Mouse (Mus musculus) neutrophil, adult 5-6 weeks (primary cell): ENCODE data around the gene Zbtb4. TPM values are rescaled to one million over a fixed set of nuclear protein-coding genes. Genes with fewer than 3 reads are reported as not detected.
A peak's percentile ranks its signal among the peaks of the same experiment; 100 is the strongest.
"Not testable (repeated sequence)": the region's sequence is repeated elsewhere in the genome, so short reads cannot be mapped to it uniquely, and the experiment has no call there.

Experiments used
- ATAC-seq: fragments of 151-379, 151-347 bp; 2 replicates; pipeline ENCODE4 v1.8.0; 2017; ENCODE audit warnings: mild to moderate bottlenecking, moderate TSS enrichment; ENCODE audit not compliant: insufficient number of reproducible peaks, poor library complexity, low FRiP score, severe bottlenecking; ENCODE audit errors: extremely low read depth
- total RNA-seq: library from RNA; stranded (forward); fragments of 200-1000 nt; gene quantifications from 2 replicates; pipeline ENCODE4 v1.2.3, GENCODE M21; 2017

The Zbtb4 gene
- total RNA-seq, result 22.0 and 27.8 TPM in 2 replicates

DNA sequence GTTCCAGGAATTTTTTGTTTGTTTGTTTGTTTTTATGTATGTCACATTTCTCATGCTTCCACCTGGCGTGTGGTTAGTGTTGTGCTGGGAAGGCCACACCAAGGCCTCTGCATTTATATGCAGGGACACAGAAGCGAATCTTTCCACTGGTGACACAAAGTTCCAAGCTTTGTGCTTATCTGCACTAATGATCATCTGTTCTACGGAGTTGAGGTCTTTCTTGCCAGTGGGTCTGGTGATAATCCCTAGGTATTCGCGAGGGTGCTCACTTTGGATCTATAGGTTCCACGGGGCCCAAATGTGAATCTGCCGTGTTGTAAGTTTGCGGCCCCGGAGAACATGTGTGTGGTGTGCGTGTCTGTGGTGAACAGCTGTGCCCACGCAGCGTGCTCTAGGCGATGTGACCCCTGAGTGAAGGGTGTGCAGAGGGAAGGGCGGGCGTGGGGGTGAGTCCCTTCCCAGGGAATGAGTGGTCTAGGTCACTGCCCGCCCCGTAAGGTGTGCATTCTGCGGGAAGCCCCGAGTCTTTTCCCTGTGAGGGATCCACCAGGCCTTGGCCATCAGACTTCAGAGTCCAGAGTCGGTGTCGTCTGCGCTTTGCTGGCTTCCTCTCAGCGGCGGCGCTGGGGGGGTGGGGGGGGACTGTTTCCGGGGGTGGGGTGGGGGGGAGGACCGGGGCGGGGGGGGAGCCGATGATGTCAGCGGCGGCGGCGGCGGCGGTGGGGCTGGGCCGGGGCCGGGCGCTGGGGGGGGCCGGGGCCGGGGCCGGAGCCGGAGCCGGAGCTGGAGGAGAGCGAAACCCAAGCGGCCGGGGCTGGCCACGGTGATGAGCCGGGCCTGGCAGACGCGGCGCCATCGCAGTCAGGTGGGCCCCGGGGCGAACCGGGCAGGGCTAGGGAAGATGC lies at the start of gene Zbtb4:
TSS of gene Zbtb4 (plus strand) at position 692 of the 905 bp plus-strand sequence.
- ATAC-seq, result peak; percentile 36

DNA sequence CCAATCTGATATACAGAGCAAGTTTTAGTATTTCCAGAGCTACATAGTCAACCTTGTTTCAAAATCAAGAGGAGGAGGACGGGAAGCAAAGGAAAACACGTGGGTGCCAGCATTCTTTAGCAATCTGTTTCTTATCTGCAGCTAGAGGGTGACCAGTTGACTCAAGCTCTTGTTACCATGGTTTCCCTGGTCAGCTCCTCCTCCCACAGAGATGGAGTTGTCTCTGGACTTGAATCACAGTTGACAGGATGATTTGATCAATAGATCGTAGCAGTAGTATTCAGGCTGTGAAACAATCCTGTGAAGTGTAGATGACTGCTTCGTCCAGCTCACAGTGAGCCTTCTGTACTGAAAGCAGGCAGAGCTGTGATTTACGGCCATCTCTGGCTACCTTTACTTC lies 49.8 kb upstream of the Zbtb4 start:
- no peak for ATAC-seq

DNA sequence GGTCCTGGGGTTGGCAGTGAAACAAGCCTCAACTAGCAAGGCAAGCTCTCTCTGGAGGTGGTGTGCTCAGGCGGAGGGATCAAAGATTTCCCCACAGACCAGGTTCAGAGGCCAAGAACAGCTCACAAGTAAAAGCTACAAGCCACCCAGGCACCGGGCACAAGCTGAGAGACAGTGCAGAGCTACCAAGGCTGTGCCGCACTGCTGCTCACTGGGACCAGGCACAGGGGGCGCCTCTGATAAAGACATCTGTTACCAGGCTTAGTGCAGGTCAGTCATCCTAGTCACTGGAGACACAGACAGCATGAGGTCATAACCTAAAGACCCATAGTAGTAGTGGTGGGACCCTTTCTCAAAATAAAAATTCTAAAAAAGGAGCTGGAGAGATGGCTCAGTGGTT lies 48.8 kb upstream of the Zbtb4 start:
- no peak for ATAC-seq

DNA sequence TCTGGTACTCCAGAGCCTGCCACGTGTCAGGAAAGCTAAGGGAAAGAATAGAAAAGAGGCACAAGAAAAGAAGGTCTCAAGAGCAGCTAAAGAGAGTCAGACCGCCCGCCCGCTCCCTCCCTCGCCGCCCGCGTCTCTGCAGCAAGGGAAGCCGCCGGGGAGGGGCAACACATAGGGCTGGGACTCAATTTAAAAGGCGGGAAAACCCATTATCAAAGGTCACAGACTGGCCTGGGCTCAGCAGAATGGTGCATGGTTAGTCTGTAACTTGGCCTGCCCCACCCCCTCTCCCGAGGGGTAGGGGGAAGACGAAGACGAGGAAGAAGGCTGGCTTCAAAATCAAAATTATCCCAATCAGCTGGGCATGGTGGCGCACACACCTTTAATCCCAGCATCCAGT lies 47.1 kb upstream of the Zbtb4 start:
- ATAC-seq, result no peak

DNA sequence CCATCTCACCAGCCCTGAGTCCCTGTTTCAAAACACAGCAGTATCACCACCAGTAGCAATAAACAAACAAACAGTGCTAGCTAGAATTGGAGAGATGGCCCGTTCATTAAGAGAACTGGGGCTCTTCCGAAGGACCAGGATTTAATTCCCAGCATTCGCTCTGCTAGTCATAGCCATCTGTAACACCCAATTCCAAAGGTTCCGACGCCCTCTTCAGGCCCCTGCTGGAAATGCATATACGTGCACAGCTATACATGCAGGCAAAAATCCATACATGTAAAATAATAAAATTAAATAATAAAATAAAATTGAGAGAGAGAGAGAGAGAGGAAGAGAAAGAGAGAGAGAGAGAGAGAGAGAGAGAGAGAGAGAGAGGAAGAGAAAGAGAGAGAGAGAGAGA lies 46.3 kb upstream of the Zbtb4 start:
- ATAC-seq, result no peak

DNA sequence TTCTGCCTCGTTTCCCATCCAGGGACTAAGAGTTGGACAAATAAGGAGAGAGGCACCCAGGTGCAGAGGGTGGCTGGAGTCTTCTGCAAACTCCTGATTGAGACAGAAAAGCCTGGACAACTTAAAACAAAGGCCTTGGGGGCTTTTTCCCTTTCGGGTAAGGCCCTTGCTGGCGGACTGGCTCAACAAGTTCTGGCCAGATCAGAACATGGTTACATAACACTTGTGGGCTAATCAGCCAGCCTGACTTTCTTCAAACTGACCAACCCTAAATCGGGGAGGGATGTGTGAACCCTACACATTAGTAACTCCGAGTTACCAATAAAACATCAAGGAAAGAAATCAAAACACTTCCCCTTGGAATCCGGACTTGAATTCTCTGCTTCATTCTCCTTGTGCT lies 44.9 kb upstream of the Zbtb4 start:
- no peak for ATAC-seq

DNA sequence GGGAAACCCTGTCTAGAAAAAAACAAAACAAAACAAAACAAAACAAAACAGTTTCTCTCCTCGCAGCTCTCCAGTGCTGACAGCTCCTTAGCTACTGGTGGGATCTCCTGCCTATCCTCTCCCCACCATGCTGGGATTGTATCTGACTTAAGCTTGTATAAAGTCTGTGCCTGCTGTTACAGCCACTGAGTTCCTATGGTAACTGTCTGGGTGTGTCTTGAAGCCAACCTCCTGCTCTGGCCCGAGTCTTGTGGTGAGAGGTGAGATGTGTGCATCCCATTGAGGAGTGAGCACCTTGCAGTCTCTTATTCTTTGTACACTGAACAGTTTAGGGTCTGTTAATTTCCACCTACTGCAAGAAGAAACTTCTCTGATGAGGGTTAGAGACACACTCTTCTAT lies 42.6 kb upstream of the Zbtb4 start:
- no peak for ATAC-seq

DNA sequence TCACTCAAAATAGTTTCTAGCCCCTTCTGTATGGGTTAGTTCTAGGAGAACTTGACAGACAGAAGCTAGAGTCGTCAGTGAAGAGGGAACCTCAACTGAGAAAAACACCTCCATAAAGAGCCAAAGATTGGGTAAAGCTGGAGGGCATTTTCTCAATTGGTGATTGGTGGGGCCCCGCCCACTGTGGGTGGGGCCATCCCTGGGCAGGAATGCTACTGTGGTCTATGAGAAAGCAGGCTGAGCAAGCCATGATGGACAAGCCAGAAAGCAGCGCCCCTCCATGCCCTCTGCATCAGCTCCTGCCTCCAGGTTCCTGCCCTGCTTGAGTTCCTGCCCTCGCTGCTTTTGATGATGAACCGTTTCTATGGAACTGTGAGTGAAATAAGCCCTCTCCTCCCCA lies 39.8 kb upstream of the Zbtb4 start:
- no peak for ATAC-seq

DNA sequence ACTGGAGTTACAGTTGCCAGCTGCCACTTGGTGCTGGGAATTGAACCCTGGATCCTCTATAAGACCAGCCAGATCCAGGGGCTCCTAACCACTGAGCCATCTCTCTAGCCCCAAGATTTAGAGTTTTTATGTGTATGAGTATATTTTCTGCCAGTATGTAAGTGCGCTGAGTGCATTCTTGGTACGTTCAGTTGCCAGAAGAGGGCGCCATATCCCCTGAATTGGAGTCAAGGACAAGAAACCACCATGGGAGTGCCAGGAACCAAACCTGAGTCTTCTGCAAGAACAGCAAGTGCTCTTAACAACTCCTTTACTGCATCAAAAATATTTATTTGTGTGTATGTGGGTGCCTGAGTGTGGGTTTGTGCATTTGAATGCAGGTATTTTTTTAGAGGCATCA lies 36.6 kb upstream of the Zbtb4 start:
- peak; percentile 41; the same call in 1 of the 2 replicates for ATAC-seq

DNA sequence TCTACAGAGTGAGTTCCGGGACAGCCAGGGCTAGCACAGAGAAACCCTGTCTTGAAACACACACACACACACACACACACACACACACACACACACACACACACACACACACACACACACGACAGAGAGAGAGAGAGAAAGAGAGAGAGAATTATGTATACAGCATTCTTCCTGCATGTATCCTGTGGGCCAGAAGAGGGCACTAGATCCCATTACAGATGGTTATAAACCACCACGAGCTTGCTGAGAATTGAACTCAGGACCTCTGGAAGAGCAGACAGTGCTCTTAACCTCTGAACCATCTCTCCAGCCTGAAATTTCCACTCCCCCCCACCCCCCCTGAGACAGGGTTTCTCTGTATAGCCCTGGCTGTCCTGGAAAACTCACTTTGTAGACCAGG lies 34.3 kb upstream of the Zbtb4 start:
- ATAC-seq, result not testable (repeated sequence)

DNA sequence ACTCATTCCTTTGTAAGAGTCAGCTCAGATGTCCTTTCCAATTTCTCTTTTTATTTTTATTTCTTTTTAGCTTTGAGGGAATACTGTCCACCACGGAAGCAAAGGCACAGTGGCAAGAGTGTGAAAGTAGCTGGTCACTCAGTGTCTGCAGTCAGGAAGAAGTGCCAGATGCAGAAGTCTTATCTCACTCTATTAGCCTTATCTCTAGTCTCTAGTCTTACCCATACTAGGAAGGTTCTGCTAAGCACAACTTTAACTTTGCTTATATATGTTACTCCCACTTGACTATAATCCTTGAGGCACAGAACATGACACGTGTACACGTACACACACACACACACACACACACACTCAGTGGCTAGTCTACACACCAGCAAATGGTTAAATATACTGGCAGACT lies 14.1 kb upstream of the Zbtb4 start:
- no peak for ATAC-seq

DNA sequence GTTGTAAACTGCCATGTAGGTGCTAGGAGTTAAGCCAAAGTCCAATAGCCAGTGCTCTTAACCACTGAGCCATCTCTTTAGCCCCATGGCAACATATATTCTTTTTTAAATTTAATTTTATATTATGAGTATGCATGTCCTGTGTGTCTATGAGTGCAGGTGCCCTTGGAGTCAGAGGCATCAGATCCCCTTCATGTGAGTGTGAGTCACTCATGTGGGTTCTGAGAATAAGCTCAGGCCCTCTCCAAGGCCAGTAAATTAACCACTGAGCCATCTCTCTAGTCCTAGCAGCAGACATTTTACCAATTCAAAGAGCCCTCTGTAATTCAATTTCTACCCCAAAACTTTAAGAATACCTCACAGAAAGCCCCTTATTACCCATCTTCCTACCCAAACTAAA lies 13.0 kb upstream of the Zbtb4 start:
- ATAC-seq, result no peak

DNA sequence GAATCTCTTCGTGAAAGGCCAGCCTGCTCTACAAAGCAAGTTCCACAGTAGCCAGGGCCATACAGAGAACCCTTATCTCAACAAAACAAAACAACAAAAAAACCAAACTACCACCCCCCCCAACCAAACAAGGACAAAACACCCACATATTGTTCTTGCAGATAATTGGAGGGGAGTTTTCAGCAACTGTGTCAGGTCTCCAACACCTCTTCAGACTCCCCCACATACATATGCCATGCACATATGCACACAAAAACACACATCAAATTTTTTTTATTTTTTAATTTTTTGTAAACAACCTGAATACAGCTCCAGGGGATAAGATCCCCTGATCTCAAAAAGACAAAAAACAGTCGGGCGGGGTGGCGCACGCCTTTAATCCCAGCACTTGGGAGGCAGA lies 11.5 kb upstream of the Zbtb4 start:
- ATAC-seq, result no peak

DNA sequence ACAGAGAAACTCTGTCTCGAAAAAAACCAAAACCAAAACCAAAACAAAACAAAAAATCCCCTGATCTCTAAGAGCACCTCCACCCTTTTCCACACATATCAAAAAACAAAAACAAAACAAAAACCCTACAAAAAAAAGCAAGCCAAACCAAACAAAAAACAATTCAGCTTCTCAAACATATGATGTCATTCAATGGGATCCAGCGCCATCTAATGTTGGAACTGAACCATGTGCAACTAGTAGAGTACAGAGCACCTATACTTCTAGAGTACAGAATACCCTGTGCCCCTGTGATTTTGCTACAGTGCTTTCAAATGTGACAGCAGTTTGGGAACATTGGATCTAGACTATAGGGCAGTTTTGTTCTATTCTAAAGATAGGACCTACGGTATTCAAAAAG lies 11.0 kb upstream of the Zbtb4 start:
- ATAC-seq, result no peak

DNA sequence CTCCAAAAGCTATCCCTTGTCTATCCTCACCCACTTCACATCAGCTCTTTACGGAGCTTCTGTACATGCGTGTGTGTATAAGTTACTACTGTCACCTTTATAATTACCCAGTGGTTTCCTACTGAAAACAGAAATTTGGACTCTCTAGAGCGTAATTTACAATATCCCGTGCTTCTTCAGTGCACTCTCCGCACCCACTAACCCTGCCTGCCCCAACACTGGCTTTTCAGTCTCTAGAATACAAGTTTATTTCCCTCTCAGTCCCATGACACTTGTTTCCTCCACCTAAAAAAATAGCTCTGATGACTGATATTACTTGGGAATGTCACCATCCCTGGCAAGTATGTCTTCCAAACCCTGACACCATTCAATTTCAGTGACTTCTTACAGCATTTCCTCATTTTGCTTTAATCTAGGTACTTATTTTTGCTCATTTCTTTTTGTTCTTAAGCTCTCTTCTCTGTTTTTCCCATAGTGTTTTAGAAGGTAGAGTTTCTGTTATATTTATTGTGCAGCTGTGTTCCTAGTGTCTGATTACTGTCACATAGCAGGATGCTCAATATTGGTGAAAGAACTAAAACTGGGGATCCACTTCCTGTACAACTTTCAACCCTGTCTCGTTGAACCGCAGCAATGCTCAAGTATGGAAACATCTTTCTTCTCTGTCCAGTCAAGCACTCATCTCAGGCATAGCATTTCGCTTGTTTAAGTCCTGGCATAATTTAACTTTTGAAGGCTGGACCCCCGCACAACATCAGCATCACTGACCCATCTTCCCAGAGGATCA lies 8.2 kb upstream of the Zbtb4 start:
- no peak for ATAC-seq

DNA sequence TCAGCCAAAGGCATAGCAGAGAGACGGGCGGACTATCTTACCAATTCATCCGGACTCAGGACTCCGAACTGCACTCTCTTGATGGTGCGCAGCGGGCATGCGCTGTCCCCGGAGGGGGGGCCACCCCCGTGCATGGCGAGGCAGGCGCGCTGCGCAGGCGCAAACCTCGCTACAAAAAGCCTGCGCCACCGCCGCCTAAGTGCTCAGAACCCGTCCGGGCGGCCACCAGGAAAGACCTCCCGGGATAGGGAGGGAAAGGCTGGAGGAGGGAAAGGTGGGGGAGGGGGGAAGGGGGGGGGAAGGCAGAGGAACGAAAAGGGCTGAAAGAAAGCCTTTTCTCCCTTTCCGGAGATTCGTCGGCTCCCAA lies 7.6 kb upstream of the Zbtb4 start:
- peak; percentile 22 for ATAC-seq

DNA sequence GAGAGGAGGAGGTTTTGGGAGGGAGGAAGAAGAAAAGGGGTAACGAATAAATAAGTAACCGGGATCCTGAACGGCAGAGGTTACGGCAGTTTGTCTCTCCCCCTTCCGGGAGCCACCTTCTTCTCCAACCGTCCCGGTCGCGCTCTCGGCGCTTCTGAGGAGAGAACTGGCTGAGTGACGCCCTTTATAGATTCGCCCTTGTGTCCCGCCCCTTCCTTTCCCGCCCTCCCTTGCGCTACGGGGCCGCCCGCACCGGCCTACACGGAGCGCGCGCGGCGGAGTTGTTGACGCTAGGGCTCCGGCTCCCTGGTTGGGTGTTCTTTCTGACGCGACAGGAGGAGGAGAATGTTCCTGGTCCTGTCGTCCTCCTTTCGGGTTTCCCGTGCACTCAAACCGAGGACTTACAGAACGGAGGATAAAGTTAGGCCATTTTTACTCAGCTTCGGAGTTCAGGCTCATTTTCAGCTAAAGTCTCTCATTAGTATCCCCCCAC lies 7.2 kb upstream of the Zbtb4 start, which contains the start of gene Polr2a:
TSS of gene Polr2a (minus strand) at position 160 of the 493 bp plus-strand sequence.
- ATAC-seq, result peak; percentile 79

DNA sequence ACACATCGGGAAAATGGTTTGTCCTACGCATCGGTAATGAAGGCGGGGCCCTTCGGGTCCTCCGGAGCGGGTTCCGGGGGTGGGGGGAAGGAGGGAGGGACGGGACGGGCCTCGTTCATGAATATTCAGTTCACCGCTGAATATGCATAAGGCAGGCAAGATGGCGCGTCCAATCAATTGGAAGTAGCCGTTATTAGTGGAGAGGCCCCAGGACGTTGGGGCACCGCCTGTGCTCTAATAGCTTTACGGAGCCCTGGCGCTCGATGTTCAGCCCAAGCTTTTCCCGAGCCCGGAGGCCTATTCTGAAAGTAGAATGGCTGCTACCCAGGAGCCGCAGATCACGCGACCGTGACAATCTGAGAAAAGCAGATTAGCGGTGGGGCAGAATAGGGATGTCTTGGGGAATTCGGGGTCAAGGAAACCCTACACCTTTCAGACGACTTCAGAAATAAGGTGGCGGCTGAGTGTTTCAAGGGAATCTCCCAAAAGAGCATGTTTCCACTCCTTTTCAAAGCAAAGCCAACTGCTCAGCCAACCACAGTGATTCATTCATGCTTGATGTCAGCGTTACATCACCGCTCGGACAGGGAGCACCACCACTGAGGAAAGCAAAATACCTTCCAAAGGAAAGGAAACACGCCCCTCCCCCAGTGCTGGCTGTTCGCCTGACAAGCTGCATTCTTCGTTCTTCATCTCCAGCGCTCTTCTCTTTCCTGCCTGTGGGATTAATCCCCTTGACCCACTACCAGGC lies 6.6 kb upstream of the Zbtb4 start:
- ATAC-seq, result peak; percentile 68

DNA sequence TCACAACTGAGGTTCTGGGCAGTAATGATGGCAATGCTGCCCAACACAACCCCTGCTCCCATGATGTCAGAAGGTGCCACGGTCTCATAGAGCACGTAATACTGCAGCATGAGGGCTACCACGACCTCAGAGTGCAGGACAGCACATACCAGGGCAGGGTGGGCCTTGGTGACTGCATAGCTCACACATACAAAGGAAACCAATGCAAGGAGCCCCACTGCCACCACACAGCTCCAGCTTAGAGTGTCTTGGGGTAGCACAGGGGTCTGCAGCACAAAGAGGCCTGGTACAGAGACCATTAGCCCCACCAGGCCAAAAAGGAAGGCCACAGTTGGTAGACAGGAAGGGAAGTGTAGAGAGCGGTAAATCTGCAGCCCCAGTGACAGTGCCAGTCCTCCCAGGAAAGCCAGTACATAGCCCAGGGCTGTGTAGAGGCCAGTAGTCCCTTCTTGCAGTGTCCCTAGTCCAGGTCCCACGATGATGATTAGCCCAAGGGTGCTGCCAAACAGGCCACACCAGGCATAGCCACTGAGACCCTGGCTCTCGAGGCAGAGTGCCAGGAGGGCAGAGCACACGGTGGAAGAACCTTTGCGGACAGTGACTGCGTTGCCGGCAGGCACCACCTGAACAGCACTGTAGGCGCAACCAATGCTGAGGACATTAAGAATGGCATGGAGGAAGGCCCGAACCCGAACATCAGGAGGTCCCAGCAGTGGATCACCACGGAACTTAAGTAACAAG lies 5.4 kb upstream of the Zbtb4 start:
- ATAC-seq, result no peak
